Mouse (Mus musculus) layer of hippocampus, adult 9-11 months (tissue): ENCODE measurements around the gene Phkb.

ENCODE experiments used
- DNase-seq: peaks from one replicate; pipeline ENCODE4 v3.0.0; 2022

Gene Phkb

DNA sequence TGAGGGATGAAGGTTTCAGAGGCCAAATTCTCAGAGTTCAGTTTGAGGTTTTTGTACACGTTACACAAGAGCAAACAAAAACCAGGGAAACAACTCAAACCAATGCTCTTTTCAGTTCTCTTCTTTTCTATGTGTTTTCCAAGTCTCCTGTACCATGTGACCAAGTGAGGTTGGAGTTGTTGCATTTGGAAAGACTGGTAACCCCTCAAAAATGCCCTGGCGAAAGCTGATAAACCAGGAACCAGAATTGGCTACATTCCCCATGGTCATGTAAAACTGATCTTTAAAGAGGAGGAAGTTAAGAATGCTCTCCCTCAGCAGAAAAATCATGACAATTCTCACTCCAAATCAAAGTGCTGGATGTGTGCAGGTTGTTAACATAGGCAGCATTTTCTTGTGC is 117.6 kb downstream of the Phkb start:
- DNase-seq: no peak

GRCm38 (mm10) chr8:85959880-85960279 is 119.1 kb downstream of the Phkb start:
- DNase-seq: no peak

DNA sequence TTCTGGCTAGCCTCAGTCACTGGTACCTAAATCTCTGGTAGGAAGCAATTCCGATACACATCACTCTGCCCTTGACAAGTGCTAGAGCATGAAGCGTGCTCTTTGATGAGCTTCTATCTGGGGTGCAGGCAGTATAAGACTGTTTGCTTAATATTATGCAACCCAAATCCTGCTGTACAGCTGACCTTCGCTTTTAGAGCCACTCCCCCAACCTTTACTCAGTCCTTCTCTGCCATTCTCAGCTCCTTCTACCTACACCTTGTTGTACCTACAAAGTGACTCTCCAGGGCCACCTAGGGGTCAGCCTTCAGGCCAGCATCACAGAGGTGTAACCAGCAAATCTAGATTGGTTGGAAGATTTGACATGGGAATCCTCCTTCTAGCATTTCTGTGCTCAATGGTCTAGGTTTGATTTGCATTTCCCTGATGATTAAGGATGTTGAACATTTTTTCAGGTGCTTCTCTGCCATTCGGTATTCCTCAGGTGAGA is 136.9 kb downstream of the Phkb start:
- DNase-seq: no peak

GRCm38 (mm10) chr8:85992911-85993310 is 152.2 kb downstream of the Phkb start:
- DNase-seq: no peak

DNA sequence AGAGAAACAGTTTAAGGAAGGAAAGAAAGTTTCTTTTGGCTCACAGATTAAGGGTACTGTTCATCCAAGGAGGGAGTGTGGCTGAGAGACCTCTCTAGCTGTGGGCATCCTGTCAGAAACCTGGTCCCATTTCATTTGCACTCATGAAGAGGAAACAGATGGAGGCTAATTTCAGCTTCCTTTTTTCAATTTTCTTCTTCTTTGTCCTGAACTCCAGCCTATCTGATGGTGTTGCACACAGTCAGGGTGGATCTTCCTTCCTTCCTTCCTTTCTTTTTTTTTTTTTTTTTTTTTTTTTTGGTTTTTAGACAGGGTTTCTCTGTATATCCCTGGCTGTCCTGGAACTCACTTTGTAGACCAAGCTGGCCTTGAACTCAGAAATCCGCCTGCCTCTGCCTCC is 152.9 kb downstream of the Phkb start:
- no peak for DNase-seq

DNA sequence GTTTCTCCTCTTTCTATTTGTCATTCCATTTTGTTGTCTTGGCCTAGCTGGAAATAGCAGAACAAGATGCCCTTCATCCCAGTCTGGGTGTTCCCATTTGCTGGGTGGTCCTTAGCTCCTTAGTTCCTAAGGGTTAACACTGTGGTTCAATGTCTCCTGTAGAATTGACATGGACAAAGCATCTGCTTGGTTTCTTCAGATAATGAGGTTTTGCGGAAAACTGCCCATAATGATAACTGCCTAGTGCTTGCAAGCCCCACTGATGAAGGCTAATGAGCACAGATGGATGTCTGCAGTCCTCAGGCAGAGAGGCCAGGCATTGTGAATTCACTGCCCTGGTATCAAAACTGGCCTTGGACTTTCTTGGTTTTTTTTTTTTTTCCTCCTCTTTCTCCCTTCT is 155.2 kb downstream of the Phkb start:
- no peak for DNase-seq

- DNase-seq: no peak
Observed at GRCm38 (mm10) chr8:86006485-86006884, 165.7 kb downstream of the Phkb start.

DNA sequence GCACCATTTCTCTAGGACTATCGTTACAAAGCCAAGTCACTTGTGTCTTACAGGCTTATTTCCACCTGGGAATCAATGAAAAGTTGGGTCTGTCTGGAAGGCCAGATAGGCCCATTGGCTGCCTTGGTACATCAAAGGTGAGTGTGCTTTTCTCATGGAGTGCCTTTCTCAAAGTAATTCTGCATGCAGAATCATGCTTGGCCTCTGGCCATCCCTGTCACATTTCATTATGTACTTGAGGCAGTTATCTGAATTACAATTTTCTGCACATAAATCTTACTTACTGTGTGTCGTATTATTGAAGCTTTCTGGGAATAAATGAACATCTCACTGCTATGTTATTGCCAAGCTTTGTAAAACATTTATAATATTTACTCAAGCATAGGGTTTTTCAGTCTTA is 176.0 kb downstream of the Phkb start:
- DNase-seq: no peak

- DNase-seq: peak; percentile 70
Observed at GRCm38 (mm10) chr8:86028646-86029312, 188.0 kb downstream of the Phkb start.

GRCm38 (mm10) chr8:86029451-86029850 is 188.7 kb downstream of the Phkb start:
- DNase-seq: no peak

- no peak for DNase-seq
Observed at GRCm38 (mm10) chr8:86034662-86035365, 194.1 kb downstream of the Phkb start.

- DNase-seq: no peak
Observed at GRCm38 (mm10) chr8:86035371-86035770, 194.6 kb downstream of the Phkb start.

GRCm38 (mm10) chr8:86038462-86038861 is 197.7 kb downstream of the Phkb start:
- no peak for DNase-seq

DNA sequence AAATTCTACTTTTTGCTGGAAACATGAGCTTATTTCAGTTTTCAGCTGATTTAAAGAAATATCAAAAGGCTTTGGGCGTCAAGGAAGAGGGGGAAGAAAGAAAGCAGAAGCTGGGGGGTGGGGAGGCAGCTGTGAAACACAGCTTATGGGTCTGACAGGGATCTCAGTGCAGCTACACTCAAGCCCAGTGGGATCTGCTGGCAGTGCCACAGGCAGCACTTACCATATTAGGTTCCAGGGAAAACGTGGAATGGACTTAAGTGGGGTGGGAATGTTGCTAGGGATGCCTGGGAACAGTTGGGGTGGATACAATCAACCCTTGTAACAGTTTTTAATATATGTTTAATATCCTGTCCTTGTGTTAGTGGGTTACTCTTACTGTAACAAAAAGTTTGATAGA is 201.3 kb downstream of the Phkb start:
- no peak for DNase-seq

GRCm38 (mm10) chr8:86050882-86051281 is 210.1 kb downstream of the Phkb start:
- no peak for DNase-seq

DNA sequence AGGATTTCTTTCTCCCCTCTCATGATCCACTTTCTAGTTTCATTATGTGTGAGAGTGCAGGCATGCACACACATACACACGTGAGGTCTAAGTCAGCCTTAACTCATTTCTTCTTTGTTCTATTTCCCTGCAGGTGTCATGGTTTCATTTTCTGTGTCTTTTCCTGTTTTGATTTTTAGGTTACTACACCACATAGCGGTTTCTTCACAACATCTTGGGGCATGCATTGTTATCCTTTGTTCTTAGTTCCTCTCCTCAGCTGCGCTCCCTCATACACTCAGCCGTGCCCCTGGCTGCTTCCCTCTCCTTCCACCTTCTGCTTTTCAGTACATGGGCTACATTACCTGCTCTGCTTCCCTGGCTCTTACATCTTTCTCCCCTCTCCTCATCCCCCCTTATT is 211.2 kb downstream of the Phkb start:
- no peak for DNase-seq

DNA sequence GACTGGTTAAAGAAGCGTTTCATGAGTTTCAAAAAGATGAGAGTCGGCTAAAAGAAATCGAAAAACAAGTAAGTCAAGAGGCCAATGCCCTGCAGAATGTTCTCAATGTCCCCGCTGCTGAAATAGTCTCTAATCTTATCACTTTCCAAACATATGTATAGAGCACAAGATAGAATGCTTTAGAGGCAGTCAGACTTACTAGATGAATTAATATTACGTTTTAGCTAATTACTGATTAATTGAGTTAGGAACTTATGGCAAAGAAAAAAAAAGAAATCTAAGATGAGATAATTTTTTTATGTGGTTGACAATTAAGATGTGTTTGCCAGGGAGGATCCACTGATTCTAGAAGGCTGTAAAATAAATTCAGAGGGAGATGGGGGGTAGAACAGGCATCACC is 217.9 kb downstream of the Phkb start:
- DNase-seq: no peak

DNA sequence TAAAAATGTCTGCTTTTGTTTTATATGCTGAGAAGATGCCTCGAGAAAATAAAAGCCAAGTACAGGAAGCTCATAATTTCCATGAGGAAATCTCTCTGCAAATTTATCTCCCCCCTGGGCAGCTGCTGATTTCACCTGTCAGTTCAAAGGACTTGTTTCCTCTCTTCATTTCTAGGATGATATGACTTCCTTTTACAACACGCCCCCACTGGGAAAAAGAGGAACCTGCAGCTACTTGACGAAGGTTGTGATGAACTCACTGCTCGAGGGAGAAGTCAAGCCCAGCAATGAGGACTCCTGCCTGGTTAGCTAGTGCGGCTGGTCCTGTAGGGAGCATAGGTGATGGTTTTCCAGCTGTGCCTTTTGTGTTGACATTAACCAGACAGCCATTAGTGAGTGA is 218.4 kb downstream of the Phkb start:
- DNase-seq: no peak

DNA sequence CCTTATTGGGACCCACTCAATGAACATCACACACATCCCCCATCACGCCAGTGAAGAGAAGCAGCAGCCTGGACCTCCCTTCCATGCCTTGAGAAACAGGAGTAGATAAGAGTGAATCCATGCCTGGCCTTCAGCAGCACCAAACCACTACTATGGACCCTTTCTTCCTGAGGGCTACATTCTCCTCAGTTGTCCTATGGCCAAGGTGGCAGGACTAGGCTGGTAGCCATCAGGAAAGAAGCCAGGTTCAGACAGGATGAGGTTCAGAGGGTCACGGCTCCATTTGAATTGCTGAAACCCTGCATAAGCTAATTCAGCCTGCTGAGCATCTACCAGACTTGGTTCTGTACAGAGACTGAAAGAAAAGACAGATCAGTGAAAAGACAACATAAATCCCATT is 222.7 kb downstream of the Phkb start:
- DNase-seq: no peak

DNA sequence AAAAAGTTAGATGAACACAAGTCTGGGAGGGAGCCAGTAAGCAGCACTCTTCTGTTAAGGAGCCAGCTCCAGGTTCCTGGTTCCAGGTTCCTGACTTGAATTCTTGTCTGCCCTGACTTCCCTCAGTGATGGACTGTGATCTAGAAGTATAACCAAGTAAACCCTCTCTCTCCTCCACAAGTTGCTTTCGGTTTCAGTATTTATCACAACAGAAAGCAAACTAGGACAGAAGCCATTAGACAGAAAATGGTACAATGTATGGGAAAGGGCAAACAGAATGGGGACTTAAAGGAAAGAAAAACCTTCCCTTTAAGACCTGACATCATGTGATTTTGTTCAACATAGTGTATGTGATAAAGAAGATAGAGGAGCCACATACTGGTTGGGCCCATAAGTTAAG is 238.7 kb downstream of the Phkb start:
- no peak for DNase-seq

DNA sequence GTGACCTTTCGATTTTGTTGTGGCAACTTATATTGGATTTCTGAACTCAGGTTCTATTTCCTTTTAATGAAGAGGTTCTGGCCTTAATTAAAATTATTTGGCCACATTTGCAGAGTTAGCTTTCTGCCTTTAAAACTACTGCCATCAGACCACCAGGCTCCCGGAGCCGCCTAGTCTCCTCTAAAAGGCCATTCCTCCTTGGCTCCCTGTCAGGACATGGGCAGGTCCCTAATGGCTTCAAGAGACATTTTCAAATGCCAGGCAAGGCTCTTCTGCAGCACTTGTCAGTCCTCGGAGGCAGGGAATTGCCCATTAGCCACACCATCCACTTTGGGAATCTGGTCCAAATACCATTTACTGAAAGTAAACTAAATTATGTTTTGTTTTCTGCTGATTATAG is 242.6 kb downstream of the Phkb start:
- DNase-seq: no peak

DNA sequence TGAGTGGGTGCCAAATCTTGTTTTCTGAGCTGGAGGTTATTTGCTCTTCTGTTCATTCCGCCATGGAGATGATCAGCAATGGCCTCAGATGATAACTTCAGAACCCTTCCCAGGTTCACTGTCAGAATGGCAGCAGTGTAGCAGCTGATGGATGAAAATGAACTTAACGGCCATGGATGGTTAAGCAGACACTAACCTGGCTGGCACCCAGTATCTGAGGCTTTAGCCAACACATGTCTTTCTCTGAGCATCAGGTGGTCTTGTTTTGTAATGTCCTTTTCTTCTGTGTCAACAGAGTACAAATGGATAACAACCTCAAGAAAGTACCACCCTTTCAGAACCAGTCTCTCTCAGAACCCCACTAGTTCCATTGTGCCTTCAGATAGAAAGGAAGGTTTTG is 246.0 kb downstream of the Phkb start:
- no peak for DNase-seq

DNA sequence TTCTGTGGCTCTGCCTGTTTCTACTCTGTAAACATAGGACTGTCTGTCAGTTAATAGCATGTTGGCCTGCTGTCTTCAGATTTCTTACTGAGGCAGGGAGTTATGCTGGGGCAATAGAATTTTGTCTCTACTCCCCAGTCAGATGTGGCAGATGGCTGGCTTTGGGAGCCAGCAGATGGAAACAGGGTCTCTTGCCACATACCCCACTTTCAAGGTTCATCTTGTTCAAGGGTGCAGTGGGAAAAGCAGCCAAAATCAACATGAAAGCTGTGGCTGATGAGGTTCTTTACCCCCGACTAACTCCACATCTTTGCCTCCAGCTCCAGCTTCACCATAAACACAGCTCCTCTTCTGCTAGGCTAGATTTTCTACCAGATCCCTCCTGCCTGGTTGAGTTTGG is 246.7 kb downstream of the Phkb start:
- DNase-seq: no peak

DNA sequence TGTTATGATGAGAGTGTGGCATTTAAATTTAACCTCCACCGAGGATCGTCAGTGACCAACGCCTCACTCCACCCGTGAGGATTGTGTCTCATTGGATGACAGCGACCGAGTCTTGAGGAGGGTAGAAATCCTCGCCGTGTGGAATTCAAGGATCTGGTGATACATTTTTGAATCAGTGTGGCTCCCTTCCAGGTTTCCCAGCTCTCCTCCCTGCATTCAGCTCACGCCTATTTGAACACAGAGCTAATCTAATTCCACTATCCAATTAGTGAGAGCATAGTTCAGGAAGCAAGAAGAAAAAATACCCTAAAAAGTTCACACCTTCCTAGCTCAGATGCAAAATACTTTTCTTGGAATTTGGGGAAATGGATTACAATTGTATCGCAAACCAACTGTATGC is 249.9 kb downstream of the Phkb start:
- DNase-seq: no peak
